Mouse (Mus musculus) layer of hippocampus, postnatal 25 days (tissue): Measurements from ENCODE around the gene Gm11985. TPM values are rescaled to one million over a fixed set of nuclear protein-coding genes. Genes with fewer than 3 reads are reported as not detected.
A peak's percentile ranks its signal among the peaks of the same experiment; 100 is the strongest.
"Not testable (repeated sequence)": the region's sequence is repeated elsewhere in the genome, so short reads cannot be mapped to it uniquely, and the experiment has no call there.

ENCODE experiments used
- DNase-seq, 2 experiments: peaks; one replicate each; pipeline ENCODE4 v3.0.0; 2022; ENCODE audit warnings: mixed read lengths in 2 of 2, low spot score in 1 of 2; ENCODE audit errors: extremely low spot score in 1 of 2
- total RNA-seq, 2 experiments: library from RNA; stranded (reverse); gene quantifications; 2 replicates each; pipeline ENCODE4 v1.2.3; 2021

Gene Gm11985
- total RNA-seq, result not detected

DNA sequence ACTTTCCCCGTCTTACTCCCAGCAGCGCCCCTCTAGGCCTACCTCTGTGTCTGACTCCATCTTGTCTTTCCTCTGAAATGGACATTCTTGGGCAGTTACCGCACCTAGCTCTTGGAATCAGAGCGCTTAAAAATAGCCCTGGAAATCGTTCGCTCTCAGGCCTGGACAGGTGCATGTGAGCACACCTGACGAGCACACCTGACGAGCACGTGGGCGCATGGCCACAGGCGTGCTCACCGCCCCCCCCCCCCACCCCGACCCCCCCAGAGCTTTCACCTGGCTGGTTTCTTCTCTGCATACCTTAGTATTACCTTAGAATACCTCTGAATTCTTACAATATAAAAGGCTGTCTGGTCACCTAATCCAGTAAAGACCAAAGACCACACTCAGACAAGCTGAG is at the start of gene Gm11985:
TSS of gene Gm11985 (minus strand) at position 101 of the 400 bp plus-strand sequence.
- no peak for DNase-seq

DNA sequence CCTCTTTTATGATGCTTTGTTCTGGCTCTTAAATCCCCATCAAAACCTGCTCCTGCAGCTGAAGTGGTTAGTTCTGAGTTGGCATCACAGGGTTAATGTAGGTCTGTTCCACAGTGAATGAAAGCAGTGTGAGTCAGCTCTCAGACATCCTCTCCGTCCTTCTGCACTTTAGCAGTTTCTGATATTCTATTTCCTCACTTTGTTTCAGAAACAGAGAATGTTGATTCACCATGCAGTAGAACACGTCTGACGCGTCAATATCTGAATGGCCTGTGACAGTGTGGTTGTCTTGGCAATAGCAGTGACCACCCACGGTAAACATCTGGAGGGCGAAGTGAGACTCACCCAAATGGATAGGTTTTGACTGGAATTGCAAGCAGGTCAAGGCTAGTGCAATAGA is 49.3 kb upstream of the Gm11985 start:
- no peak for DNase-seq

DNA sequence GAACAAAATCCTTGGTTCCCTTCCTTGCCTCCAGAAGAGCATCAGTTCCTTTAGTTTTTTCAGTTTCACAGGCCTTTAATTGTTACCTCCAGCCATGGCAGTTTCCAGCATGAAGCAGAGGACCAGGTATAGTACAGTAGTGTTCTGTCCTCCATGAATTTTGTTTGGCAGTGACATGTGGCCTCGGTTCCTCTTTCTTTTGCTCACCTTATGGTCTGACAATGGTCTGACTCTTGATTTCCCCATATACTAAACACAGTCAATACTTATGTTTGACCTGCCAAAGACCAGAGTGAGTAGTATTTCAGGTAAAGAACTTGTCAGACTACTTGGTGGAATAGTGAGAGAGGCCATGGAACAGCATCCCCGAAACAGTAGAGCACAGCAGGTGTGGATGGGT is 48.4 kb upstream of the Gm11985 start:
- DNase-seq, result no peak

DNA sequence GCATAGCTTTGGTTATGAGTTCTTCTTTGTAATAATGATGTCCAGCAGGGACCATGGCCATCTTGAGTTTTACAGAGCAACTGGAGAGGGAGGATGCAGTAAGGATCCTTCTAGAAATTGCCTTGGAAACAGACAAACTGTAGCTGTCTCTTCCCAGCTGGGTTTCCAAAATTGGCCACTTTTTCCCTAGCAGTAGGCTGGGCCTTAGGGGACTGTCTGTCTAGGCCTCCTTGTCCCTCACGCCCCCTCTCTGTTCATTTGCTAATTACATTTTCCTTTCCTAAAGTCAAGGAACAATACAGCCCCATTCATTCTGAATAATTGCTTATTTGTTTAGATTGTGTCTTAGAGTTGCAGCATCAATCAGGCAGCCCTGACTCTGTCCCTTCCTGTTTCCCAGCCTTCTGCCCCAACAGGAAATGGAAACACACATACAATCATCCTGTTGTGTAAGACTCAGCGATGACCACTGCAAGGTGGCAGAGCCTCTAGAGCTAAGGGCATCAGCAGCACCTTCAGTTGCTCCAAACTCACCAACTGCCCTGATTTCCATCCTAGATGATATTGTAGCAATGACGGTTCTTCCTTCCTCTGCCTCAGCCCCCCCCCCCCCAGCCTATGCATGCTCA is 46.7 kb upstream of the Gm11985 start:
- no peak for DNase-seq

DNA sequence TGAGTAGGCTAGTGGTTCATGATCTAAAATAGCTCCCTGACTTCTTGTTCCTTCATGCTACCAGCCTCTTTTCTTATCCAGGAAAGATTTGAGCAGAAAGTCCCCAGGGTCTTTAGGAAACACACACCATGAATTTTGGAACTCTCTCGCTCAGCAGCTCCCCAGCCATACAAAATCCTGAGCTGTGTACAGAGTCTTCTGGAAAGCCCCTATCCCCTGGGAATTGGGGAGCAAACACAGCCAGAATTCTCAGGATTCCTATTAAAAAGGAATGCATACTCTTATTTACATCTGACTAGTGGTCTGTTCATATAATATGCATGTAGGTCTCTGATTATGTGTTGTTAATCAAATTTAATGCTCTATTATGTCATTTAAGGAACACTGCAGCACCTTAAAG is 46.1 kb upstream of the Gm11985 start:
- DNase-seq, result no peak

DNA sequence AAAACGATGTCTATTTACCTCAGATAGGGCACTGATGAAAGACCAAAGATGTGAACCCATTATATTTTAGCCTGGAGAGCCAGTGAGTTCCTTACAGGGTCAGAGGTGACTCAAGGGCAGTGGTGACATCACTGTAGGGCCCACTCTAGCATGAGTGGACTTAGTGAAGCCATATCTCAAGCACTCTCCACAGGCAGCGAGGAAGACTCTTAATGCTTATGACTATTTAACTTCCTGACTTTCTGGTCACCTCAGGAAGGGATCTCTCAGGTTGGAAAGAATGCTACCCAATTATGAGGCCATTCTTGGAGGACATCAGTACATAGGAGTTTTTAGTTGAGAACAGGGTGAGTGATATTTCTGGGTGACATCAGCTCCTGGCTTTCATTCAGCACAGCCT is 45.0 kb upstream of the Gm11985 start:
- no peak for DNase-seq

DNA sequence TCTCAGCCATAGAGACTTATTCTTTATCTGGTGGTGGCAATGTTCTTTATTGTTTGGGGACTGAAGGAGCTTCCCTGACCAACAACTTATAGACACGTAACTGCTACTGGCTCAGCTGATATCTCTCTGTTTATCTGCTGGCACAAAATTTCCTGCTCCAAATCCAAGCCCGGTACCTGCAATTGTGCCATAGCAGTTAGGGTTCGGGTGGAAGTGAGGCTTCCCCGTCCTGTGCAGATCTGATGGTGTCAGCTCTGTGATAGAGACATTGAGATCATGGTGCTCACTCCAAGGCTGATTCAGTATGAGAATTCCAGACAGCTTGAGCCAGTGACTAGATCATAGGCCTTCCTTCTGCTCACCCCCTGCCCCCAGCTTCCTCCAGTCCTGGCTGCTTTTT is 43.6 kb upstream of the Gm11985 start:
- DNase-seq, result no peak

DNA sequence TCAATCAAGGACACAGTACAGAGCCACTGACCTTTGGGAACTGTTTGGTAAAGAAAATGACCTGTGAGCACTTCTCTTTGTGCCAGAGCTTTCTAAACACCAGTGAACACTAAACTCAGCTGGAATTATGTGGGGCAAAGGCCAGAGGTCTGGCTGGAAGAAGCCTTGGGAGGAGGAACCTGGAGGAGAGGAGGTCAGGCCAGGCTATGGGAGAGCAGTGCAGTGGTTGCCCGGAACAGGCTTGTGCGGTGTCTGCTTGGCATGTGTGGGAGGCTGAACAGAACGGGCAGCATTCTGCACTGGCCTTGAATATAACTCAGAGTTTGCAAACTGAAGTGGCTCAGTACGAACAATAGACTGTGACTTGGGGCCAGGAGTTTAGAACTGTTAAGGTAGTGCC is 41.6 kb upstream of the Gm11985 start:
- DNase-seq, result no peak

DNA sequence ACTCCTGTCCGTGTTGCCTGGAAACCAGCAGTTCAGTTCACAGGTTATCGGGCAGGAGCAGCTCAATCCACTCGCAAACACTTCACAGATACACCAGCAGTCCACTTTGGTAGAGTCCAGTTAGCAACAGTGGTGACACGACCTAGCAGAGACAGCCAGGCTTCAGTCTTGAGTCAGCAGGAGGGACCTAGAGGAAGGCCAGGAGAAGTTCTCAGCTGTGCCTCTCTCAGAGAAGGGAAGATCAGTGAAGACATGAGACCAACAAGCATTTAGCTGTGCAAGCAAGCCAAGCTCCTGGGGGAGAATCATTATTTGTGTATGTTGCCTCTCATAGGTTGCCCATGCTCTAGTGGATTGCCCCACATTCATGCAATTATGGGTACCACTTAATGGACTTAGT is 39.7 kb upstream of the Gm11985 start:
- DNase-seq, result no peak

DNA sequence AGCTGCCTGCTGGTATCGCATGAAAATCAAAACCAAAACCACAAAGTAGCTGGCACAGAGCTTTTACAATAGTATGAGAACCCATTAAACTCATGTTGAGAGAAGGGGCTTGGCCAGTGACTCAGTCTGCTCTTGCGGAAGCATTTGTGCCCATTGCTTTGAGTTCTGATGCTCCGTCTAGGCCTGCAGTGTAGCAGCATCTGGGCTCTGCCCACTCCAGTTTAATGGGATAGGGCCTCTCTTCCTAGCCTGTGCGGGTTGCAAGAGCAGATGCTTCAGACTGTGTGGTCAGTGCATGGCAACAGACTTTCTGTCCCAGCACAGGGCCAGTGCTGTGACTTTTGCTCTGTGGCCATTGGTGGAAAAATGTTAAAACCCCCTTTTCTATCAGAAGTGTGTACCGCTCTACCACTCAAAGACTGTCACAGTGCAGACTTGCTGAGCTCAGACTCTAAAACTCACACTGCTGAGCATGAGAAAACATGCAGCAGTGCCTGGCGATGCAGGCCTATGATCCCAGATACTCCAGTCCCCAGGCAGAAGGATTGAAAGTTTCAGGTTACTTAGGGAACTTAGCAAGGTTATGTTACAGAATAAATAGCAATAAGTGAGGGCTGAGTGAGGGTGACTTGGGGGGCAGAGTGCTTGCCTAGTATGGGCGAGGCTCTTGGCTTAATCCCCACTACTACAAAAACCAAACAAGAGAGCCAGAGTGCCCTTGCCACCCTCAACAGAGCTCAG is 38.6 kb upstream of the Gm11985 start:
- no peak for DNase-seq

DNA sequence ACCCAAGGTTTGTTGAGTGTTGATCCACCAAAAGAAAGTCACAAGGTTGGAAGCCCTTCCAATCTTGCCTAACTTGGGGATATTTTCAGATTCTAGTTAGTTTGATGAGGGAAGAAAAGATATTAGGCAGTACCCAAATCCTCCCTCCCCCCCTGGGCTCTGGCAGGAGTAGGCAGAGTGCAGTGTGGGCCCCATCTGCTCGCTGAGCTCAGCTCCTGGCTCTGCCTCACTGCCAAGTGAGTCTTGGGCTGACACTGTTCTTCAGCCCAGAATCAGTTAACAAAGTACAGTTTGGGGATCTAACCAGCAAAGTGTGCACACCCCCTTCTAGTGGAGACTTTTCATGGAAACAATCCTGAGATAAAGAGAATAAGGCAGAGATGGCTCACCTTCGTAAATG is 37.8 kb upstream of the Gm11985 start:
- DNase-seq, result peak; percentile 39 to 42

DNA sequence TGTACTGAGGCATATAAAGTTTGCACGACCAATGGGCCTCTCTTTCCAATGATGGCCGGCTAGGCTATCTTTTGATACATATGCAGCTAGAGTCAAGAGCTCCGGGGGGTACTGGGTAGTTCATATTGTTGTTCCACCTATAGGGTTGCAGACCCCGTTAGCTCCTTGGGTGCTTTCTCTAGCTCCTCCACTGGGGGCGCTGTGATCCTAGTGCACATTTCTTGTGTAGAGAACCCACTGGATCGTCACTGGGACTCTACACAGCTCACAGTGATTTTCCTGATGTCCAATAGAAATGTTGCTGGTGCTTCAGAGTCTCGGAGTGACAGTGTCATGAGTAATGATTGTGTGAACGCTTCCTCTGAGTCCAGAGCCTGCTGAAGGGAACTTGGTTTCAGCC is 33.5 kb upstream of the Gm11985 start:
- DNase-seq, result not testable (repeated sequence)

DNA sequence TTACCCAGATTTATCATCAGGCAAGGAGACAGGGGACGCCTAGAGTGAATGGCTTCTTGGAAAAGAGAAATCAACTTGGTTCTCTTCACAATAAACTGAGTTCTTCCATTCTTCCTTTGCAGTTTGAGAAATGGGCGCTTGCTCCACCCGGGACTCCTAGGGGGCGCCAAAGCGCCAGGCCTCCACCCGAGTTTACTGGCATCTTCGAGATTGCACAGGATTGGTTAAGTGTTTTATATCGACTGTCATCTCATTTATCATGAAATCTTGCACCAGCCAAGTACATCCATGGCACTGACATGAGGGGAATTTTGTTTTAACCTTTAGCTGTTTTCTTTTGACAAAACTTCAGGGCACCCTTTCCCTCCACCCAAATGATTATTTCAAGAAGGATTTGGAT is 27.3 kb upstream of the Gm11985 start:
- peak; percentile 62 to 80 for DNase-seq

DNA sequence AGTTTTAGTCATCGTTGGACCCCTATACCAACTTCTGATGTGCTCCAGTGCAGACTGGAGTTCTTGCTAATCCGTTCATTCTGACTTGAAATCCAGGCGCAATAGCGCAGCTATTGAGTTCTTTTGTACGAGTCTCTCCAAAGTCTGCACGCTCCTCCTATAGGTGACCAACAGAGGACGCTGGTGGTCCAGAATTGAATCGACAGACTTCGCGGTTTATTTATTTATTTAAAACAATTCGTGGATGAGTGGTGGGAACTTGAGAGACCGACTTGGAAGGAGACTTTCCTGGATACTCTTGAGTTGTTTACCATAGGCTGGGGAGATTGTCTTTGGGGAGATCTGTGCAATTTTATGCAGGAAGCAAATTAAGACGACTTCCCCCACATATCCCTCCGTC is 26.4 kb upstream of the Gm11985 start:
- DNase-seq, result peak in 1 of 2 experiments; percentile 71

DNA sequence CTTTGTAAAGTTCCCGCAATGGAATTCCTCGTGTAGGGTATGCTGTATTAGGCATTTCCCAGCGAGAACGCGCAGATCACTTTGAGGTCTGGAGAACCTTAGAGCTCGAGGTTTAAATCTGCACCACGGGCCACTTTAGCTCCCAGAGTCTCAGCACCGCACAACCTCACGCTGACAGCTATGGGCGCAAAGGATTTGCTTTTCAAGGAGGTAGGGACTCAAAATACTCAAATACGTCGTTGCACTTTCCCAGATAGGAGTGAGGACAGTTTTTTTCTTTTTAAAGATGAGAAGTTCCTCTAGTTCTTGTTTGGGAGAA is 25.9 kb upstream of the Gm11985 start:
- no peak for DNase-seq

DNA sequence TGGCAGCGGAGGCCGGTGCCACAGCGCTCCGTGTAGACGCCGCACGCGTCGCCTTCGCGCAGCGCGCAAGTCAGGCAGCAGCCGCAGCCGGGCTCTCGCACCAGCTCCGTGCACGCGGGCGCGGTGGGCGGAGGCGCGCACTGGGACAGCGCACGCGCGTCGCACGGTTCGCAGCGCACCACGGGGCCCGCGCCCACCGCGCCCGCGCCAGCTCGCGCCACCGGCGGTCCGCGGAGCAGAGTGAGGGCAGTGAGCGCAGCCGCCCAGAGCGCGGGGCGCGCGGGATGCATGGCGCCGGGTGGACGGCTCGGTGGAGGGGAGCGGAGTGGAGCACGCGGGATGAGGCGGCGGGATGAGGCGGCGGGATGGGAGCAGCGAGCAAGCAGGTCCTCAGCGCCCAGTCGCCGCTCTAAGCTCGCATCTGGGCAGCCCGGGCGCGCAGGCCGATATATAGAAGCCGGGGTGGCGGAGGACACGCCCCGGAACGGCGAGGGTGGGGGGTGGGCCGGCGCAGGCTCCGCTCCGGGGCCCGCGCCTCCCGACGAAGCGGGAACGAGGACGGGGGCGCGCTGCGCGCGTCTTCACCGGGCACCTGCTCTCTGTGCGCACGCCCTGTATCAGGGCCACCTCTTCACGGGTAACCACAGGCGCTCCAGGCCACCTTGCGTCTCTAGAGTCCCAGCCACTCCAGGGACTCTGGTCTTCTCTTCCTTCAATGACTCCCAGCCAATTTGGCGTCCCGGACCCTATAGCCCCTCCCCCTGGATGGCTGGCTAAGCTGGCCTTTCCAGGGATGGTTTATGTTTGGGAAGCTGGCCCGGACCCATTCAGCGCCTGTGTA is 25.4 kb upstream of the Gm11985 start, which contains the start of gene Igfbp3:
TSS of gene Igfbp3 (minus strand) at position 423 of the 841 bp plus-strand sequence.
- peak; percentile 64 to 71 for DNase-seq

DNA sequence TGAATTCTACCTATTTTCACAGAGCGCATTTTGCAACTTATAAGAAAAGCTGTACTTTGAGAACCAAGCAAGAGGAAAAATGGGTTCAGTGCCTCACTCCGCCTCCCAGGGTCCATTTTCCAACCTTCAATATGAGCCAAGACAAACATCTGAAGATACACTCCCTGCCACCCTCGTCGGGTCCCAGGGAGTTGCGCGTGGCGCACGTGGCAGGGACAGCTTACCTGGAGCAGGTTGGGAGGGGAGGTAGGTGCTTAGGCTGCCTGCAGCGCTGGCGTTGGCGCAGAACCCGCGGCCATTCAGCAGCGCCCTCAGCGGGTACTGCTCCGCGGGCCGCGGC is 24.8 kb upstream of the Gm11985 start:
- DNase-seq, result no peak

DNA sequence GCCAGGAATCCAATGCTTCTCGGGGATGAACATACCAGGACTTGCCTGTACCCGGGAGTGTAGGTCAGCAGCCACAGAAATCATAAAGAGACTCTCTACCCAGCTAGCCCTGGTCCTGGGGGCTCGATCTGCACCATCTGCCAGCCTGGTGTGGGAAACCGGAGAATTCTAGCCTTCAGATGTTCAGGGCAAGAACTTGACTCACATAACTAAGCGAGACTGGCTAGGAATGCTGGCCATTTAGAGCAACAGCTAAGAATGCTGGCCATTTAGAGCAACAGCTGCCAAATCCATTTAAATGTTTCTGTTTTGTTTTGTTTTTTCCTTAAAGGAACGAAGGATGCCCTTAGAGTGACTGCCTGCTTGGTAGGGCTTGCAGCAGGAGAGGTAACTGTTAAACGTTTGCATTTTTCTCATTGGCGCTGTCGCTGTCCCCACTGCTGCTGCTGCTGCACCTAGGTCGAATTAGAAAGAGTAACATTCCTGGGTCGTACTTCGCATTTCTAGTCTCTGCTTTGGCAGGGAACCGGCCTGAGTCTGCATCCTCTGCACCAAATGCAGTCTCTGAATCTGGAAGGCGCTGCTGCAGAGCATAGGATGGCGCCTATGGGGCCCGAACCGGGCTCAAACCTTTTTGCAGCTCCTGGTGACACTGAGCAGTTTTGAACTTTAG is 23.9 kb upstream of the Gm11985 start:
- DNase-seq, result no peak

DNA sequence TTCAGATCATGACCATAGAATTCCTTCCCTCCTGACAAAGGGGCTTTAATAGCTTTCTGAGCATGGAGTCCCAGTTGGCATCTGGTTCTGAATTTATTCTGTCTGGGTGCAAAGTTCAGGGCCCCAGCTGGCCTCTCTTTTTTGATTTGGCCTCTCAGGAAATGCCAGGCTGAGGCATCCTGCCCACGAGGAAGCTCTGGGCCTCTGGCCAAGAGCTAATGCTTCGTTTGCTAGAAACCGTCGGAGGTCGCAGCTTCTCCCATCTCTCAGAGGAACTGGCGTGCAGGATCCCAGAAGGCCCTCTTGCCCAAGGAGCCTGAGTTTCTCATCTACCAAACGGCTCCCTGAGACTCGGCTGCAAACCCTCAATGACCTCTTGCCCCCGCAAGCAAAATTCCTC is 22.8 kb upstream of the Gm11985 start:
- DNase-seq, result no peak

DNA sequence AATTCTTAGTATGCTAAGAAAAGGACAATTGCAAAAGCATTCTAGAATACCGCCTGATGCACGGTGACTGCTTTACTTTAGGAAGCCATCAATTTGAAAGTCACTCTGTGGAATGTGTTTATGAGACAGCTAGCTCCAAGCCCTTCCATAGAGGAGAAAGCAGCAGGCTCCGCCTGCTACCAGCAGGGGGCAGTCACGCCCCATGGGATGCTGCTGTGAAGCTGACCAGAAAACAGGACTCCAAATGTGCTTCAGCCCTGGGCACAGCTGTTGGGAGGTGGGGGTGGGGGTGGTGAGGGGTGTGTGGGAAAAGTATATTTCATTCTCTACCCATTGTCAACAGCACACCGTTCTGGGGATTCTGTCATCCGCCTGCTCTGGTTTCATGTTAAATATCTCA is 22.0 kb upstream of the Gm11985 start:
- DNase-seq, result peak; percentile 80 to 81

DNA sequence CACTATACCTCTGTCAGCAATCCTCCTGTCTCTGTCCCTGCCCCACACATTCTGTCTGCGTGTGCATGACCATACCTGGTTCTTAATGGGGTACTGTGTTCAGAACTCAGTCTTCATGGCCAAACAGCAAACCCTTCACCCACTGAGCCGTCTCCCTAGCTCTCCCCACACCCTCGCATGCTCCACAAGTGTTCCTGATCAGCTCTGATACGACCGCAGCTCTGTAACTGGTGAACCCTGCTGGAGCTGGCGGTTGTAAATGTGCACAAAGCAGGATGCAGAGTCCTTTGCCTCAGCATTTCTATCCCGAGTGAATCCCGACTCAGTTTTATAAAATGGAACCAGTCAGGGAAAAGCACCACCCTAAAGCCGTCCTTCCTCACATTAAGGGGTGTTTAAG is 15.5 kb upstream of the Gm11985 start:
- no peak for DNase-seq
